Mouse (Mus musculus) testis, adult 2 months (tissue): ENCODE data around the gene Tmem121.

ENCODE experiments used
- CTCF ChIP-seq: fragments of 200-500 bp; IDR thresholded peaks from 2 replicates; pipeline ENCODE4 v1.5.1; 2012; ENCODE audit warnings: low read depth, mild to moderate bottlenecking, inconsistent platforms, low read length, moderate library complexity; ENCODE audit not compliant: control insufficient read depth, insufficient read depth, insufficient replicate concordance
- POLR2A ChIP-seq: fragments of 200-500 bp; IDR thresholded peaks from 2 replicates; pipeline ENCODE4 v1.6.1; 2012; ENCODE audit warnings: low read depth, mild to moderate bottlenecking, inconsistent platforms, low read length, moderate library complexity; ENCODE audit not compliant: control insufficient read depth

DNA sequence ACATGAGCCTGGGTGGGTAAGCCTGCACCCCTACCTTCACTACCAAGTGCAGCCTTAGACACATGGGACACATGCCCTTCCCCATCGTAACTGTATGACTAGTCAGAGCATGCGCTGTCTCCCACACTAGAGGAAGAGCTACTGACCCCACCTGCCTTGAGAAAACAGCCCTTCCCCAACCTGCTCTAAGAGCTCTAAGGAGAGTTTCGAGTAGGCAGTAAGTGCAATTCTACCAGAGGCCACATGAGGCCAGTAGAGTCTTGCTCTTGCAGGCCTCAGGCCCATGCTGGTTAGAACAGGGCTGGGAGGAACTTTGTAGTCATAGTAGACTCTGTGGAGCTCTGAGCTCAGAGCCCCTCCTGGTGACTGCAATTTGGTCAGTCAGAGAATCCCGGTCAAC is 34.7 kb downstream of the Tmem121 start:
- peak; percentile 58; the same call in 1 of the 2 replicates for TF ChIP-seq CTCF
- no peak for TF ChIP-seq POLR2A
